In genomic region chr9:36833914-36834313, GRCm38 (mm10) we compare ENCODE assay signal across 10 mouse cellular contexts. TPM values are rescaled to one million over a fixed set of nuclear protein-coding genes. Genes with fewer than 3 reads are reported as not detected.
DNase-seq lines count a peak whose midpoint lies in the region; ATAC-seq and TF ChIP-seq lines count a peak whose summit lies in the region.
"Had no signal": no experiment of that assay in that cellular context is flagged by ENCODE, and none has a peak within 500 bp of the region (broad histone marks: within the 10 kb centered on the region; RNA-seq: fewer than 3 reads in every experiment).

No protein-coding gene starts in this region.

- 38% methylated on average over 3 of the region's 3 CpGs for WGBS in heart, embryonic 10.5 days
- WGBS in intestine, embryonic 16.5 days = 33% methylated on average over 3 of the region's 3 CpGs
- 49% methylated on average over 3 of the region's 3 CpGs for whole genome bisulfite sequencing in stomach, embryonic 16.5 days

- H3K27ac ChIP-seq in heart, embryonic 10.5 days = no peak overlapping the region
- H3K27ac ChIP-seq in testis, adult 2 months (ENCODE audit: control insufficient read depth, insufficient read depth, low read depth, low read length) = no peak overlapping the region
- no peak overlapping the region for H3K27ac ChIP-seq in intestine, embryonic 16.5 days (ENCODE audit: low read length)
- H3K27ac ChIP-seq in stomach, embryonic 16.5 days (ENCODE audit: low read length) = no peak overlapping the region

- DNase-seq in heart, embryonic 10.5 days (ENCODE audit: low spot score) = no peak
- no peak for DNase-seq in heart, adult 11 months
- DNase-seq in testis, postnatal 10 days (ENCODE audit: low spot score) = no peak
- no peak for DNase-seq in gastrocnemius, postnatal 25 days
- no peak for DNase-seq in urinary bladder, adult 18-20 months (ENCODE audit: low spot score in 2 of 2)
- DNase-seq: kidney, adult 8-10 months; thymus, adult 2 months had no signal

- TF ChIP-seq POLR2A in testis, adult 2 months (IDR thresholded peaks at IDR 0.05; ENCODE audit: control insufficient read depth, low read depth, low read length) = no peak

- peaks cover 17% of the 10 kb centered on the region for H3K27me3 ChIP-seq in heart, embryonic 10.5 days (ENCODE audit: insufficient read depth, poor library complexity, severe bottlenecking)
- H3K27me3 ChIP-seq in testis, adult 2 months (ENCODE audit: control insufficient read depth, insufficient read depth, low read length) = no peaks in the 10 kb centered on the region; the same call in 1 of the 2 replicates
- H3K27me3 ChIP-seq in intestine, embryonic 16.5 days (replicated peaks; ENCODE audit: control insufficient read depth, insufficient read depth, low read length) = 0 out of 2 replicates have a peak, but pooled peaks cover 3% of the 10 kb centered on the region
- H3K27me3 ChIP-seq in stomach, embryonic 16.5 days (ENCODE audit: control insufficient read depth, insufficient read depth, low read length) = no peaks in the 10 kb centered on the region; the same call in 1 of the 2 replicates

- H3K4me3 ChIP-seq in heart, embryonic 10.5 days = peak overlapping the region; percentile 64
- H3K4me3 ChIP-seq in testis, adult 2 months (ENCODE audit: control insufficient read depth, low read depth, low read length) = peak overlapping the region; percentile 82
- peak overlapping the region; percentile 52; the same call in 1 of the 2 replicates for H3K4me3 ChIP-seq in intestine, embryonic 16.5 days (ENCODE audit: low read length)
- peak overlapping the region; percentile 51 for H3K4me3 ChIP-seq in stomach, embryonic 16.5 days (replicated peaks; ENCODE audit: low read length)

- no peak for ATAC-seq in intestine, embryonic 16.5 days
- ATAC-seq in stomach, embryonic 16.5 days (ENCODE audit: insufficient read depth, low FRiP score) = no peak

- peaks cover 13% of the 10 kb centered on the region for H3K4me1 ChIP-seq in heart, embryonic 10.5 days
- peaks cover 15% of the 10 kb centered on the region for H3K4me1 ChIP-seq in testis, adult 2 months (ENCODE audit: control insufficient read depth, insufficient read depth, low read length)
- H3K4me1 ChIP-seq in intestine, embryonic 16.5 days (ENCODE audit: control insufficient read depth, insufficient read depth, low read length) = no peaks in the 10 kb centered on the region
- no peaks in the 10 kb centered on the region for H3K4me1 ChIP-seq in stomach, embryonic 16.5 days (ENCODE audit: control insufficient read depth, insufficient read depth, low read length)

- no peaks in the 10 kb centered on the region for H3K9me3 ChIP-seq in heart, embryonic 10.5 days
- H3K9me3 ChIP-seq in intestine, embryonic 16.5 days (ENCODE audit: control insufficient read depth, low read length) = no peaks in the 10 kb centered on the region
- no peaks in the 10 kb centered on the region for H3K9me3 ChIP-seq in stomach, embryonic 16.5 days (replicated peaks; ENCODE audit: control insufficient read depth, low read length)

- H3K9ac ChIP-seq in intestine, embryonic 16.5 days (ENCODE audit: low read depth, low read length) = no peak overlapping the region
- no peak overlapping the region; the same call in 1 of the 2 replicates for H3K9ac ChIP-seq in stomach, embryonic 16.5 days (ENCODE audit: low read length)

- H3K4me2 ChIP-seq in intestine, embryonic 16.5 days (ENCODE audit: low read depth, low read length) = no peak overlapping the region; the same call in 1 of the 2 replicates
- peak overlapping the region; percentile 86 for H3K4me2 ChIP-seq in stomach, embryonic 16.5 days (ENCODE audit: low read depth, low read length)

- no peak for TF ChIP-seq CTCF in testis, adult 2 months (IDR thresholded peaks at IDR 0.05; ENCODE audit: control insufficient read depth, insufficient read depth, insufficient replicate concordance, low read depth, low read length)

- H3K36me3 ChIP-seq in heart, embryonic 10.5 days = no peaks in the 10 kb centered on the region
- H3K36me3 ChIP-seq in testis, adult 2 months (ENCODE audit: control insufficient read depth, insufficient read depth, low read length) = no peaks in the 10 kb centered on the region
- no peaks in the 10 kb centered on the region for H3K36me3 ChIP-seq in intestine, embryonic 16.5 days (ENCODE audit: control insufficient read depth, insufficient read depth, low read length)
- H3K36me3 ChIP-seq in stomach, embryonic 16.5 days (ENCODE audit: control insufficient read depth, insufficient read depth, low read length) = no peaks in the 10 kb centered on the region

RNA-seq across cellular contexts. Expression of gene Fez1, which starts 12.2 kb away (rescaled TPM):
- polyA plus RNA-seq in heart, embryonic 10.5 days (2016; fragmentation: Nextera tagmentation; extraction: Ambion mirVana) = 1.9 and 3.8 TPM in 2 replicates
- polyA plus RNA-seq in testis, adult 2 months (2012; rRNA removed) = 5.7 and 7.0 TPM in 2 replicates
- 13.1 and 14.4 TPM in 2 replicates for polyA plus RNA-seq in intestine, embryonic 16.5 days (2015; fragmentation: Nextera tagmentation; extraction: Ambion mirVana)
- polyA plus RNA-seq in stomach, embryonic 16.5 days (2015; fragmentation: Nextera tagmentation; extraction: Ambion mirVana) = 13.1 and 14.4 TPM in 2 replicates
- total RNA-seq in gastrocnemius, postnatal 25 days (2021) = 1 to 10 TPM; 3.1 to 3.6 TPM

RNA-seq across cellular contexts. Expression of gene Ei24, which starts 36.7 kb away (rescaled TPM):
- 71.1 and 81.5 TPM in 2 replicates for polyA plus RNA-seq in heart, embryonic 10.5 days (2016; fragmentation: Nextera tagmentation; extraction: Ambion mirVana)
- 13.9 and 19.8 TPM in 2 replicates for polyA plus RNA-seq in testis, adult 2 months (2012; rRNA removed)
- 81.8 and 84.8 TPM in 2 replicates for polyA plus RNA-seq in intestine, embryonic 16.5 days (2015; fragmentation: Nextera tagmentation; extraction: Ambion mirVana)
- polyA plus RNA-seq in stomach, embryonic 16.5 days (2015; fragmentation: Nextera tagmentation; extraction: Ambion mirVana) = 89.4 and 98.4 TPM in 2 replicates
- total RNA-seq in gastrocnemius, postnatal 25 days (2021) = 10 to 100 TPM; 69.5 to 72.2 TPM
